Mouse (Mus musculus) adrenal gland (tissue): Measurements from ENCODE around the gene Tmem273.

ENCODE experiments used
- intact Hi-C: fragments of 180-260 bp; cut with DNase I; formaldehyde crosslinking; loops from one replicate; pipeline ENCODE4 v1.15.1; 2025

The Tmem273 gene

GRCm38 (mm10) chr14:32801662-32802024 lies 15.9 kb downstream of the Tmem273 start:
- intact Hi-C loops = loop anchor here (5.0 kb wide), 1 partner anchor 194 kb away; no protein-coding TSS in a partner anchor

- intact Hi-C loops = no loop called here
Measured at GRCm38 (mm10) chr14:32810111-32810510, 24.3 kb downstream of the Tmem273 start.

DNA sequence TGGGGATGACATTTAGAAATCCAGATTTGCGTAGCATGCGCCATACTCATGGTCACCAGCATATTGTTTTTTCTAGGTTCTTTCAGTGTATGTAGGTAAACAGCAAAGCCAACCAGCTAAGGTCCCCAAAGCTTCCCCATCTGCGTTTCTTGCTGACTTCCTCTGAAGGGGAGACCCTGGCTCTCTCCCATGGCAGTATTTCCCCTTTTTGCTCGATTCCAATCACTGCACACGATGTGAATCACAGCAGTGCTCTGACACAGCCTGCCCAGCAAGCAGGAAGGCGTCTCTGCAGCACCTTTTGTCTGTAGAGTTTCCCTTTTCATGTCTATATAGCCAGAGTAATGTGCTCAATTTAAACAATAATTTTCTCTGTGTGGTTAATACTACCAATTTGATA lies 26.7 kb downstream of the Tmem273 start:
- intact Hi-C loops = no loop called here

GRCm38 (mm10) chr14:32814961-32815360 lies 29.2 kb downstream of the Tmem273 start:
- intact Hi-C loops = no loop called here

DNA sequence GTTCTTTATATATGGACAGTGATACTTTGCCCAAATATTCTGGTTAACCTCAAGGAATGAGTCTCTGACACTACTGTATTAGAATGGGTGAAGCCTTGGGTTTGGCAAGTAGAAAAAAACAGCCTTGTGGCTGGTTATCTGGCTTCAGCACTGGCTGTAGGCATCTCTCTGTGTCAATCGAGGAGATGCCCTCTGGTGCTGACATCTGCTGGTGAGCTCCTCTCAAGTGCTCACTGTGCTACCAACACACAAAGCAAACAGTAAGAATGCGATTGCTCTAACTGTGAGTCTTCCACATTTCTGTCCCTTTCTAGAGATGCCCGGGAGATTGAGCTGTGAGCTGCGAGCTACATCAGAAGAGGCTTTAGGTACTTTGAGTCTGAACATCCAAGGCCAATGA lies 30.8 kb downstream of the Tmem273 start:
- intact Hi-C loops = no loop called here

DNA sequence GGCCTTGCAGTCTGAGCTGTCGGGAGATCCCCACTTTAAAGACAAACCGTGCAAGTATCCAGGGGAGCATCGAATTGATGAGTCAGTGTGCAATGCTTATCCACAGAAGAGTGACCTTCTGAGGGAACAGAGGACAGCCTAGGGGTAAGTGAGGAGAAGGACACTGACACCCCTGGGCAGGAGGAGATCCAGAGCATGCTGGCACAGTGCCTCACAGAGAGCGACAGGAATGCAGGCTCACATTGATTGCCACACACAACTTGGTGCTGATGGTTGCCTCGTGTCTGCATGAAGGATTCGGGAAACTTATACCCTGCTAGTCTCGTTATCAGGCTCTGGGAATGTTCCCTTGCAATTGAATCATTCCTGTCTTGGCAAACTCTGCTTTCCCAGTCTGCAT lies 31.5 kb downstream of the Tmem273 start:
- intact Hi-C loops = no loop called here

DNA sequence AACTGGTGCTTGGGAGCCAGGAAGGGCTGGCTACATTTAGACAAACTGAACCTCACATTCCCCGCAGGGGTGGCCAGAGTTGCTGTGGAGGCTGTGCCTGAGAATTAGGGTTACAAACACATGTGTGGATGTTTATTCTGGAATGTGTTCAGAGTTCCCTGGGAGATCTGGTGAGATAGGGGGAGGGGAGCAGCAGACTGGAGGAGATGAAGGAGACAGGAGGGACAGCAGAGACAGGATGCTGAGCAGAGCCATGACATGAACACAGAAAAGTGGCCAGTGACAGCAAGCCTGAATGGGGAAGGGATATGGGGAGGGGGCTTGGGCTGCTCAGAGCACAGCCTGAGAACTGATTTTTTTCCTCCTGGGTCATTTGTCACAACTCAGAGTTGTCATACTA lies 33.5 kb downstream of the Tmem273 start:
- intact Hi-C loops = no loop called here

- intact Hi-C loops = no loop called here
Measured at GRCm38 (mm10) chr14:32822812-32823211, 37.0 kb downstream of the Tmem273 start.

DNA sequence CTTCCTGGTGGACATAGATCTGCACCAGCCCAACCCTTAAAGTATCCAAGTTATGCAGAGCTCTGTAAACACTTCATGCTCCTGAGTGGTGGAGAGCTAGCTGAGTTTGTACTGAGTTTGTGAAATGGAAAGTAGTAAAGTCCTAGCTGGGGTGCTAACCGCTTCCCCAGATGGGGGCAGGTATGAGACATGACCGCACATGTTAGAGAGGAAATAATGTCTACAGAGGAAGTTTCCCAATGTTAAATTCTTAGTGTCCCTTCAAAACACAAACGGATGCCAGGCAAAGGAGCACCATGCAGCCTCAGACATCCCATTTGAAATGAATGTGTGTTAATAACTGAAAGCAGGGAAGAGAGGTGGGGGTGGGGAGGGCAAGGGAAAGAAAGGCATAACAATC lies 38.1 kb downstream of the Tmem273 start:
- intact Hi-C loops = no loop called here

DNA sequence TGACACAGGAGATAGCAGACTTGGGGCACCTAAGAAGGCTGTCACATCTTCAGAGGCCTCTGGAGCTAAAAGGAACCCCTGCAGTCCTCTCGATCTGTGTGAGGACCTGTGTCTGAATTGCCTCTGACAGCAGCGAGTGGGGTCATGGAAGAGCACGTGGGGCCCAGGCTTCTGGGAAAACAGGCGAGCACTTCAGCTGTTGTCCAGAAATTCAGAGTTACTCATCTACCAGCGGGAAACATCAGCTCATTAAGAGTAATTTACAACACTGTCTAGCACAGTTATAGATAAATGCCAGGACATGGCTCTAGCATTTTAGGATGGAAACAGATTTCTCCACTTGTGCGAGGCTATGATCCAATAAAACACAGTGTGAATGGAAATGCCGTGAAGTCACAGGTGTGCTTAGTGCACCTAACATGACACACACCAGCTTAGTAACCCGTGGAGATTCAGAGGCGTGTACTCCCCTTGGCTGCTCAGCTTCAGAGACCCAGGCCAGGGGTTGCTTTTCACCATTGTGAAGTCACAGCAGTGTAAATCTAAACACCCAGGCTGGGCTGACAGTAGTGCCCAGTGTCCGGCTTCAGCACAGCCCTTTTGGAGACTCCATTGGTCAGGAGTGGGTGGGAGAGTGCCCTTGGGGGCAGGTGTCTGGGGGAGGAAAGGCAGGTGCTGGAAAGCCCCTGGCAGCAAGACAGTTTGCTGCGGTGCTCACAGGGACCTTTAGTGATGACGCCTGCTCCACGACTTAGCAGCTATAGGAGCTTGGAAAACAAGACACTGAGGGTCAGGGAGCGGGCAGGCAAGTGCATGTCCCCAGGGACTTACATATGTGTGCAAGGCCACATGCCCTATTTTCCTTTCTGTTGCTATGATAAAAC lies 38.7 kb downstream of the Tmem273 start:
- intact Hi-C loops = no loop called here

- intact Hi-C loops = no loop called here
Measured at GRCm38 (mm10) chr14:32825426-32826032, 39.8 kb downstream of the Tmem273 start.

DNA sequence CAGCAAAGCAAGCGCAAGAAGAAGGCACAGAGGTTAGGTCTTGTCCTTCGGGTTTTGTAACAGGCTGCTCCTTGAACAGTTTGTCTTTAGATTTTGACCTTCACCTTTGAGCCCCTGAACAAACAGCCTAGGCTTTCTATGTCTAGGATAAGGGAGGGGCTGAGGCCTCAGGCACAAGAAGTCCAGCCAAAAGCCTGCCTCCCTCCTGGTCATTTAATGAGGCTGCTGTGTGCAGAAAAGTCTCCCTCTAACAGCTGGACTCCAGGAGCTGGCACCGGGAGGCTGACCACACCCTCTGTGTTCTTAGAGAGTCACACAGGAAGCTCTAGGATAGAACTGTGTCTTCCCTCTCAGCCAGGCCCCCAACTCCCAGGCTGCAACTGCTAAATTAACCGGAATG lies 41.4 kb downstream of the Tmem273 start:
- intact Hi-C loops = no loop called here

- intact Hi-C loops = no loop called here
Measured at GRCm38 (mm10) chr14:32827994-32828650, 42.4 kb downstream of the Tmem273 start.

DNA sequence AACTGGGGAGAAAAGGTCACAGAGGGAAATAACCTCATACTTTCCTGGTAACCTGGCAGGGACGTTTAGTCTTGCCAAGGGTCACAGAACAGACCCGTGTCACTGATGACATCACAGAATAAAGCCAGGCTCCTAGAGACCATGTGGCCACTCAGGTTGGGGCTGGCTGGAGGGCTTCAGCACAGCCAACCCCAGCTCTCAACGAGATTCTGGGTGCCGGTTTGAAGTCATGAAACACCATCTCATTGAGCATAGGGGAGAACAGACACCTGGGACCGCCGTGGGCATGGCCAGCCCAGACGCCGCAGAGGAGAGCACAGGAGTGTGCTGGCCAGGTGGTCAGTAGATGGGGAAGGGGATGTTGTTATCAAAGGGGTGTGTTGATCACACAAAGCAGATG lies 48.1 kb downstream of the Tmem273 start, which contains the start of gene Fam170b:
Gene Fam170b (plus strand): TSS at position 116 of the 400 bp plus-strand sequence.
- intact Hi-C loops = no loop called here

DNA sequence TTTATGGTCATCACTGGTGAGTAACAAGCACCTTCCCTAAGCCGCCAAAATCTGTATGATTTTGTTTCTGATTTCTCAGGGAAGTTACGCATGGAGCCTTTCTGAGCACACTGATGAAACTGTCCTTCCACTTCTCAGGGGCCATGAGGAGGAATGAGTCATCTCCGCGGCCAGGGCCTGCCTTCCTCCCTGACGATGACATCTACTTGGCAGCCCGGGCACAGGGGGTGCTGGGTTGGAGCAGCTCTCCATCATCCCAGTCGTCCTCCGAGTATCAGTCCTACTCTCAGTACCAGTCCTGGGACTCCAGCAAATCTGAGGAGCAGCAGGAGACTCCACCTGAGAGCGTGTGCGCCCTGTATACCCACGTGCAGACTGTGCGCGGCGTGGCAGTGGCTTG lies 49.4 kb downstream of the Tmem273 start:
- intact Hi-C loops = no loop called here

DNA sequence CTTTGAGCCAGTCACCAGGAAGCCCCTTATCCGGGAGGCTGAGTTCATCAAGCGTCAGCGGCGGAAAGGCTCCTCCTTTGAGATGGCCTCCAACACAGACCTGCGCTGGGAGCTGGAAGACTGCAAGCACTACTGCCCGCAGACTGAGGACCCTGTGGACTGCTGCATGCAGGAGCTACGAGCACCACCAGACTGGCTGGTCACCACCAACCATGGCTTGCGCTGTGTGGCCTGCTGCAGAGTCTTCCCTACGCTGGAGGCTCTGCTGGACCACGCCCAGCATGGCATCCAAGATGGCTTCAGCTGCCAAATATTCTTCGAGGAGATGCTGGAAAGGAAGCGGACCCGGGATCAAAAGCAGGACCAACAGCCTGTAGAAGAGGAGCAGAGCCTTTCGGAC lies 49.8 kb downstream of the Tmem273 start:
- intact Hi-C loops = no loop called here

- intact Hi-C loops = no loop called here
Measured at GRCm38 (mm10) chr14:32836191-32836590, 50.4 kb downstream of the Tmem273 start.

GRCm38 (mm10) chr14:32842052-32842451 lies 56.3 kb downstream of the Tmem273 start:
- intact Hi-C loops = no loop called here

GRCm38 (mm10) chr14:32854059-32854458 lies 68.3 kb downstream of the Tmem273 start:
- intact Hi-C loops = no loop called here

- intact Hi-C loops = no loop called here
Measured at GRCm38 (mm10) chr14:32856246-32856645, 70.5 kb downstream of the Tmem273 start.

GRCm38 (mm10) chr14:32856681-32857328 lies 71.0 kb downstream of the Tmem273 start, which contains the start of gene Vstm4:
TSS of gene Vstm4 (plus strand) at chr14:32856756.
- intact Hi-C loops = no loop called here

DNA sequence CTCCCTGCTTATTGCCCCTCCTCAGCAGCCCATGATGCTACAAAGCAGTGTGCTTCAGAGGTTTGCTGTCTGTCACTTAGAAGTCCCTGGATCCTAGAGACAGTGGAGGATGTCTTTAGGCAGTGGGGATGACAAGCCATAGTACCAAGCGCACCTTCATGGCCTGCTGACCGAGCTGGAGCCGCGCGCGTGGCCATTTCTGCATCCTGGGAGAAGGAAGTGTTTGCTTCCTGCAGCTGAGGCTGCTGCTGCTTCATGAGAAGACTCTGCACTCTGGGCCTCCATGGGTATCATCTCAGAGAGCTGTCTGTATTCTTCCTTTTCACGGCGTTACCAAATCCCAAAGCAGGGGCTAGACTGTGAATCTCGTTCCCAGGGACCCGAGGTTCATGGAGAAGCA lies 72.6 kb downstream of the Tmem273 start:
- intact Hi-C loops = no loop called here
